Mouse (Mus musculus) stomach, adult 2 months (tissue): Measurements from ENCODE around the gene Ythdf2. TPM values are rescaled to one million over a fixed set of nuclear protein-coding genes. Genes with fewer than 3 reads are reported as not detected.

Source experiments
- polyA plus RNA-seq: library from polyadenylated mRNA; depleted of rRNA; stranded (reverse); fragments of >200 nt; gene quantifications from 2 replicates; pipeline ENCODE4 v1.2.3, GENCODE M21; 2012; rRNA removed

Ythdf2 gene
- polyA plus RNA-seq, result 6.0 and 7.3 TPM in 2 replicates

DNA sequence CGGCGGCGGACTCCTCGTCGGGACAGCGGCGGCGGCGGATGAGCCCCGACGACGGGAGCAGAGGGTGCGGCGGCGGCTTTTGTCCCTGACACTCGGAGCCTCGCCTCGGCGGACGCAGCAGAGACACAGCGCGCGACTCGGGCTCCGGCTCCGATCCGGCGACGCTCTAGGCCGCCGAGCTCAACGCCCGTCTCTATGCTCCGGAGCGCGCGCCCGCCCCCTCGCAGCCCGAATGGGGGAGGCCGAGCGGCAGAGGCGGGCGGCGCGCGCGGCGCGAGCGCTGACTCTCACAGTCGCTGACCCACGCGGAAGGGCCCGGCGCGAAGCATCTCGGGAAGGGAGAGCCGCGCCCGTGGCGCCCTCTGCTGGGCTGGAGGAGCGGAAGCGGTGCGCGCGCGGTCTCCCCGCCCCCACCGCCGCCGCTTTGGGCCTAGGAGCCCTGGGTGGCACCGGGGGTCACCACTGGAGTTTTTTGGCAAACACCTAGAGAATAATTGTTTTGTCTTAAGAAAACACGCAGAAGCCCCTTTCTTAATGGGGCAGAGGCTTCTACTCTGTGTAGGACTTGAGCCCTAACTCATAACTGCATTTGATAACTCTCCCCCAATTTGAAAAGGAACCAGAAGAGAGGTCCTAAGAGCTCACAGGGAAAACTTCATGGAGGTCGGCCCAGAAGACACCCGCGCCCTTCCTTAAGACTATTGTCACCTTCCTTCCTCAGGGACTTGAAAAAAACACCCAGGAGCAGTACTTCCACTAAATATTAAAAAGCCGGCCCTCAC lies at the start of gene Ythdf2:
Gene Ythdf2 (minus strand): TSS at position 351 of the 782 bp plus-strand sequence.

DNA sequence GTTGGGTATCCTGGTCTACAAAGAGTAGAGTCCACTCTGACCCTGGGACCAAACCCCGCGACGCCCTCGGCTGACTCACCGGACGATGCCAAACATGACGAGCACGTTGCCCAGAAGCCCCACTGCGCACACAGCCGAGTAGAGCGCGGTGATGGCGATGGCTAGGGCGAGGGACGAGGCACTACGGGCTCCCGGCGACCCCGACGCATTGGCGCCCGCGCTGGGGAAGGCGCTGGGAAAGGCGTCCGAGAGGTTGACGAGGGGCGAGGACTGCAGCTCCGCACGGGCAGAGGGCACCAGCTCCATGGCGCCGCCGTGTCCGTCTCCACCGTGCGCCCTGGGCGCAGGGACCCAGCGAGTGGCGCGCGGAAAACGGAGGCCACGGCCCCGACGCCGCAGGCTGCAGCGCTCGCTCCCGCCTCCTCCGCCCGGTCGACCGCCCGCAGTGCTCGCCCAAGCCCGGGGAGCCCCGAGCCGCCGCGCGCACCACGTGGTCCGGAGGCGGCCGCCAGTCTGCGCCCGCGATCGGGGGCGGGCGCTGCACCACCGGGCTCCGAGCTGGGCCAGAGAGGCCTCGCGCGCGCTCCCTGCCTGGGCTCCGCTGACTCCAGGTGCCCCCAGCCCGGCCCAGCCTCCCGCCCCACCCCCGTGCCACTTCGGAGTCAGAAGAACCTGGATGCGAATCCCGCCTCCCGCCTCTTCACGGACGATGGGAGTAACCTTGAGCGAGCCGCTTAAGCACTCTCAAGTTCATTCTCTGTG lies 67.8 kb downstream of the Ythdf2 start, which contains the start of gene Oprd1:
Gene Oprd1 (minus strand): TSS at position 407 of the 762 bp plus-strand sequence.

Other genes starting within 250 kb of the Ythdf2 start
- gene Gm10300, start 137.6 kb downstream of the Ythdf2 start, polyA plus RNA-seq, result 0.04 and 0.13 TPM in 2 replicates
- 14.7 and 17.4 TPM in 2 replicates for gene Epb41, start 137.0 kb downstream of the Ythdf2 start, polyA plus RNA-seq
- 0.69 and 0.76 TPM in 2 replicates for gene Oprd1, start 67.8 kb downstream of the Ythdf2 start, polyA plus RNA-seq
- 4.6 and 7.3 TPM in 2 replicates for gene Gmeb1, start 49.3 kb upstream of the Ythdf2 start, polyA plus RNA-seq
- 1.00 and 1.1 TPM in 2 replicates for gene Taf12, start 62.1 kb upstream of the Ythdf2 start, polyA plus RNA-seq
- 0.47 and 0.77 TPM in 2 replicates for gene Rab42, start 91.1 kb upstream of the Ythdf2 start, polyA plus RNA-seq
- gene Trnau1ap, start 117.2 kb upstream of the Ythdf2 start, polyA plus RNA-seq, result 7.4 and 7.6 TPM in 2 replicates
- gene Rcc1, start 141.3 kb upstream of the Ythdf2 start, polyA plus RNA-seq, result 3.5 and 3.9 TPM in 2 replicates
- 6.6 and 8.0 TPM in 2 replicates for gene Phactr4, start 210.2 kb upstream of the Ythdf2 start, polyA plus RNA-seq